Mouse (Mus musculus) testis, adult 2 months (tissue): ENCODE measurements around the gene Neu2.

Experiments
- CTCF ChIP-seq: fragments of 200-500 bp; IDR thresholded peaks from 2 replicates; pipeline ENCODE4 v1.5.1; 2012; ENCODE audit warnings: low read depth, mild to moderate bottlenecking, inconsistent platforms, low read length, moderate library complexity; ENCODE audit not compliant: control insufficient read depth, insufficient read depth, insufficient replicate concordance
- POLR2A ChIP-seq: fragments of 200-500 bp; IDR thresholded peaks from 2 replicates; pipeline ENCODE4 v1.6.1; 2012; ENCODE audit warnings: low read depth, mild to moderate bottlenecking, inconsistent platforms, low read length, moderate library complexity; ENCODE audit not compliant: control insufficient read depth

DNA sequence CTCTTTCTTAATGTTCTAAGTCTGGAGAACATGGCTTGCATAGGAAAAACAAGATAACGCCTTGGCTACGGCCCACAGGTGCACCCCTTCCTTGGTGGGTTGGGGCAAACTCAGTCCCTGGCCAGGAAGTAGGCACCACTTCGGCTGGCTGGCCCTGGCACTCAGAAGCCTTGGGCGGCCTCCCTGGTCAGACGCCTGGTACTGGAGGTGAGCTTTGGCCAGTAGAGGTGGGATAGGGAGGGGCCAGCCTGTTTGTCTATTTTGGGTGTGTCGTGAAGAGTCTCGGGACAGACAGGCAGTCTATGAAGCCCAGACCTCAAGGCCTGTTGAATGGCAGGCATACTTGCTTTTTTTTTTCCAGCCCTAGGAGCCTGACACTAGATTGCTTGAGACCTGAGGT, 37.1 kb upstream of the Neu2 start:
- no peak for TF ChIP-seq POLR2A
- TF ChIP-seq CTCF: no peak
